Mouse (Mus musculus) ovary, postnatal 10 days (tissue): ENCODE data around the gene Sfi1.
"Not testable (repeated sequence)": the region's sequence is repeated elsewhere in the genome, so short reads cannot be mapped to it uniquely, and the experiment has no call there.

Experiments used
- DNase-seq: peaks from one replicate; pipeline ENCODE4 v3.0.0; 2022; ENCODE audit warnings: low spot score

The Sfi1 gene

DNA sequence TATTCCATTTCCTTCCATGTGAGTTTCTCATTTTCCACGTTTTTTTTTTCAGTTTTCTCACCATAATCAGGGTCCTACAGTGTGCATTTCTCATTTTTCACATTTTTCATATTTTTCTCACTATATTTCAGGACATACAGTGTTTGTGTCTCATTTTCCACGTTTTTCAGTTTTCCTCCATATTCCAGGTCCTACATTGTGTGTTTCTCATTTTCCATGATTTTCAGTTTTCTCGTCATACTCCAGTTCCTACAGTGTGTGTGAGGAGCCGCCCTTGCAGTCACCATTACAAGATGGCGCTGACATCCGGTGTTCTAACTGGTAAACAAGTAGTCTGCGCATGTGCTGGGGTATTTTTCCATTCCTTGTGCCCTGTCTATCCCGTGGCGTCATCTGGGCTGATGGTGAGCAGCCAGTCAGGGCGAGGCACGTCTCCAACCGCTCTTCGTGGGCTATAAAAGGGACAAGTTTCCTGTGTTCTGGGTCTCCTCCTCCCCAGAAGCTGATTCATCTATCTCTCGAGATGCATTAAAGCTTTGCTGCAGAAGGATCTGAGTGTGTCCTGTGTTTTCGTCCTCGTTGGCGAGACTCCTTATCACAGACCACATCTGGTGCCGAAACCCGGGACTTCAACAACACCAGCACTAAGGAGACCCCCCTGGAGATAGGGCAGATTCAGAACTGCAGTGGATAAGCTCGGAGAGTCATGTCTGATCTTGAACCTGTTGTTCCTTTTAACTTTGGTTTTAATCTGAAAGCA, 88.6 kb downstream of the Sfi1 start:
- not testable (repeated sequence) for DNase-seq

GRCm38 (mm10) chr11:3103619-3104164, 89.6 kb downstream of the Sfi1 start:
- DNase-seq: no peak

GRCm38 (mm10) chr11:3102626-3103025, 90.6 kb downstream of the Sfi1 start:
- DNase-seq: not testable (repeated sequence)

GRCm38 (mm10) chr11:3101875-3102494, 91.3 kb downstream of the Sfi1 start:
- no peak for DNase-seq

GRCm38 (mm10) chr11:3101072-3101874, 92.0 kb downstream of the Sfi1 start:
- no peak for DNase-seq

- not testable (repeated sequence) for DNase-seq
Measured at GRCm38 (mm10) chr11:3100066-3100645, 93.1 kb downstream of the Sfi1 start.
